Mouse (Mus musculus): ENCODE results near the gene Pnmt. TPM values are rescaled to one million over a fixed set of nuclear protein-coding genes. Genes with fewer than 3 reads are reported as not detected.

Gene Pnmt
- total and polyA plus RNA-seq, 3 experiments: not detected

DNA sequence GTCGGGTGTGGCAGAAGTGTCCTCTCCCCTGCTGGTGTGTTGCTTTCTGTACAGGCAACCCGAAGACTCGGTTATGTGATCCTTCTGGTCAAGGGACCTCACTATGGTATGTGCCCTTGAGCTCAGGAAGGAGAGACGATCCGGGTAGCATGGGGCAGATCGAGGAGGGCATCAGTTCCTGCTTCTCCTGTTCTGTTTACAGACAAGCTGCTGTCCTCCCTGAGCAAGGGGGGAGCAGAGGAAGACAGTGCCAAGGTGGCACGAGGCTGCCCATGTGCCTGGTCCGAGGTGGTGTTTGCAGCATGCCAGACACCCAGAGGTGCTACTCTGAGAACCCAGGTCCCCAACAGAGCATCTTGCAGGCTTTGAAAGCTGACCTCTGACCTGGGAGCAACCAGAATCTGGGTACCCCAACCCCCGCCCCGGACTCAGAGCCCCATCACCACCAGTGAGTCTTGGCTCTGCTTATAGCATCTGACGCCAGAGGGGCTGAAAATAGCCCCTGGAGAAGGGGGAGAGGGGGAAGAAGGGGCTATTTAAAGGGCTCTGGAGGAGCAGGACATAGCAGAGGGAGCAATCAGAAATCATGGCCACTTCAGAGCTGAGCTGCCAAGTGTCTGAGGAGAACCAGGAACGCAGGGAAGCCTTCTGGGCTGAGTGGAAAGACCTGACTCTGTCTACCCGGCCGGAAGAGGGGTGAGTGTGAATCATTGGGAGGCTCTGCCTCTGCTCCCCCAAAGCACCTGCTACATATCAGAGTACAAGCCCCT lies 2.8 kb upstream of the Pnmt start, which contains the start of gene Tcap:
Gene Tcap, plus strand, starts transcription at position 551 of the 770 bp plus-strand sequence.
- Histone ChIP-seq H3K4me1 (ENCODE audit: insufficient read depth, low read depth, low read length) (peaks cover 7% of the 10 kb centered on the region; the same call in 1 of the 2 replicates), H3K27me3 (ENCODE audit: insufficient read depth, low read length) (peaks cover 51% of the 10 kb centered on the region), H3K36me3 (replicated peaks) (peaks cover 33% of the 10 kb centered on the region), H3K4me3 (ENCODE audit: low read depth, low read length) (no peak within 1 kb of the TSS), H3K9me3 (replicated peaks) (no peaks in the 10 kb centered on the region)
- DNase-seq (ENCODE audit: low spot score): no peak
- no peak for ATAC-seq (ENCODE audit: extremely low read depth, insufficient number of reproducible peaks, low FRiP score, poor library complexity, severe bottlenecking)
- no peak for TF ChIP-seq TAL1 (conservative IDR thresholded peaks at IDR 0.05; ENCODE audit: low read depth, low read length)

DNA sequence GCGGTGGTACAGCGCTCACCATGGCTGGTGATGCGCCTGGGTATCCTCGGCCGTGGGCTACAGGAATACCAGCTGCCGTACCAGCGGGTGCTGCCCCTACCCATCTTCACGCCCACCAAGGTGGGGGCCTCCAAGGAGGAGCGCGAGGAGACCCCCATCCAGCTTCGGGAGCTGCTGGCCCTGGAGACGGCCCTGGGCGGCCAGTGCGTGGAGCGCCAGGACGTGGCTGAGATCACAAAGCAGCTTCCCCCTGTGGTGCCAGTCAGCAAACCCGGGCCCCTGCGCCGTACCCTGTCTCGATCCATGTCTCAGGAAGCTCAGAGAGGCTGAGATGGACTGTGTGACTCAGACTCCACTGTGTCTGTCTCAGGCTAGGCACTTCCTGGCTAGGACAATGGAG lies 2.0 kb upstream of the Pnmt start:
- H3K36me3 ChIP-seq (replicated peaks): peaks cover 25% of the 10 kb centered on the region
- DNase-seq (ENCODE audit: low spot score): no peak
- no peaks in the 10 kb centered on the region for H3K9me3 ChIP-seq (replicated peaks)
- TF ChIP-seq GATA1 (IDR thresholded peaks at IDR 0.05; ENCODE audit: borderline replicate concordance, low read length) (no peak), POLR2AphosphoS5 (IDR thresholded peaks at IDR 0.05; ENCODE audit: insufficient replicate concordance, low read depth, low read length) (no peak), GATA2 (IDR thresholded peaks at IDR 0.05; ENCODE audit: borderline replicate concordance, low read depth, low read length) (no peak), CTCF (IDR thresholded peaks at IDR 0.05; ENCODE audit: low read depth, low read length) (no peak), TAL1 (conservative IDR thresholded peaks at IDR 0.05; ENCODE audit: low read depth, low read length) (no peak)
- peaks cover 8% of the 10 kb centered on the region; the same call in 1 of the 2 replicates for H3K4me1 ChIP-seq (ENCODE audit: insufficient read depth, low read depth, low read length)
- no peak overlapping the region for H3K4me3 ChIP-seq (ENCODE audit: low read depth, low read length)
- ATAC-seq (ENCODE audit: extremely low read depth, insufficient number of reproducible peaks, low FRiP score, poor library complexity, severe bottlenecking): no peak
- H3K27me3 ChIP-seq (ENCODE audit: insufficient read depth, low read length): peaks cover 51% of the 10 kb centered on the region

DNA sequence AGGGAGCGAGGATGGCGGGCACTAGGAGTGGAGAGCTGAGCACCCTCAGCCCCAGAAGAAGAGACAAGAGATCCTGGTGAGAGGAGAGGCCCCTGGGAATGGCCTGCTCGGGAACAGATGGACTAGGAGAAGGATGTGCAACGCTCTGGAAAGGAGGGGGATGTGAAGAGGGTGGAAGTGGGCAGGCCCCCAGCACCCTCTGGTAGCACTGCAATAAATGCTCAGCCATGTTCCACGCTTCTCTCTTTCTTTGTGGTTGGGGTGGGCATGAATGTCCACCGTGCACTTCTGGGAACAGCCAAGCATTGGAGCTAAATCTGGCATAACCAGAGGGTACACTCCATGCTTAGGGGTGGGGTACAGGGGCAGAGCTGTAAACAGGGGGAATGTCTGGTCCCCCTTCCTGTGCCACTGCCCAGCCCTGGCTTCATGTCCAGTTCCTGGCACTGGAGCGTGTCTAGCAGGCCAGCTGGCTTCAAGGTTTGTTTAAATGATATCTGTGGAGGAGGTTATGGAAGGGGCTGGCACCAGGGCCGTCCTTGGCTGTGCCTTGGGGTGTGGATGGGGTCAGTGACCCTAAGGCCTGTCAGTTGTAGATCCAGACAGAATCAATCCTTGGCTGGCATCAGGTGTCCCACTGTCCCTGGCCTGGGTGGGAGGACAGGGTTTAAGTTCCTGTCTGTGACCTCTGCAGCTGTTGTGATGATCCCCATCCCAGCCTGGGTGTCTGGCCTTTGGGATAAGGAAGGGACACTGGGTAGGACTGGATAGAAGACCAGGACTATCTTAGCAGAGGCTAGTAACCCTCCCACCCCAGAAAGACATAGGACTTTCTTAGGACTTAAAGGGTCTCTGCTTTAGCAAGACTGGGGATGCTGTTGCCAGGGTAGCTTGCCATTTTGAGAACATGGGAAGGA lies 1.3 kb upstream of the Pnmt start:
- TF ChIP-seq CTCF (IDR thresholded peaks at IDR 0.05; ENCODE audit: low read depth, low read length) (no peak), POLR2AphosphoS5 (IDR thresholded peaks at IDR 0.05; ENCODE audit: insufficient replicate concordance, low read depth, low read length) (no peak), GATA1 (IDR thresholded peaks at IDR 0.05; ENCODE audit: borderline replicate concordance, low read length) (no peak), GATA2 (IDR thresholded peaks at IDR 0.05; ENCODE audit: borderline replicate concordance, low read depth, low read length) (no peak), TAL1 (conservative IDR thresholded peaks at IDR 0.05; ENCODE audit: low read depth, low read length) (no peak)

GRCm38 (mm10) chr11:98386596-98386995 lies 346 bp downstream of the Pnmt start:
- no peak for ATAC-seq (ENCODE audit: extremely low read depth, insufficient number of reproducible peaks, low FRiP score, poor library complexity, severe bottlenecking)
- Histone ChIP-seq H3K4me3 (ENCODE audit: low read depth, low read length) (no peak overlapping the region), H3K4me1 (ENCODE audit: insufficient read depth, low read depth, low read length) (peaks cover 21% of the 10 kb centered on the region), H3K27me3 (ENCODE audit: insufficient read depth, low read length) (peaks cover 60% of the 10 kb centered on the region), H3K9me3 (replicated peaks) (no peaks in the 10 kb centered on the region), H3K36me3 (replicated peaks) (peaks cover 4% of the 10 kb centered on the region)
- TF ChIP-seq GATA1 (IDR thresholded peaks at IDR 0.05; ENCODE audit: borderline replicate concordance, low read length) (no peak), TAL1 (conservative IDR thresholded peaks at IDR 0.05; ENCODE audit: low read depth, low read length) (no peak)
- DNase-seq (ENCODE audit: low spot score): no peak

More for the DNA sequence above, 1.3 kb upstream of the Pnmt start:
- DNase-seq (ENCODE audit: low spot score) (no peak), ATAC-seq (ENCODE audit: extremely low read depth, insufficient number of reproducible peaks, low FRiP score, poor library complexity, severe bottlenecking) (no peak)
- Histone ChIP-seq H3K27me3 (ENCODE audit: insufficient read depth, low read length) (peaks cover 51% of the 10 kb centered on the region), H3K36me3 (replicated peaks) (peaks cover 17% of the 10 kb centered on the region), H3K9me3 (replicated peaks) (no peaks in the 10 kb centered on the region), H3K4me1 (ENCODE audit: insufficient read depth, low read depth, low read length) (peaks cover 8% of the 10 kb centered on the region; the same call in 1 of the 2 replicates), H3K4me3 (ENCODE audit: low read depth, low read length) (no peak overlapping the region)

GRCm38 (mm10) chr11:98387056-98387577 lies 867 bp downstream of the Pnmt start:
- no peaks in the 10 kb centered on the region for H3K36me3 ChIP-seq (replicated peaks)
- no peak for ATAC-seq (ENCODE audit: extremely low read depth, insufficient number of reproducible peaks, low FRiP score, poor library complexity, severe bottlenecking)
- no peaks in the 10 kb centered on the region for H3K9me3 ChIP-seq (replicated peaks)
- H3K27me3 ChIP-seq (ENCODE audit: insufficient read depth, low read length): peaks cover 60% of the 10 kb centered on the region
- H3K4me3 ChIP-seq (ENCODE audit: low read depth, low read length): no peak overlapping the region
- TF ChIP-seq GATA2 (IDR thresholded peaks at IDR 0.05; ENCODE audit: borderline replicate concordance, low read depth, low read length): no peak
- TF ChIP-seq POLR2AphosphoS5 (IDR thresholded peaks at IDR 0.05; ENCODE audit: insufficient replicate concordance, low read depth, low read length): no peak
- TF ChIP-seq GATA1 (IDR thresholded peaks at IDR 0.05; ENCODE audit: borderline replicate concordance, low read length): no peak
- TF ChIP-seq CTCF (IDR thresholded peaks at IDR 0.05; ENCODE audit: low read depth, low read length): no peak
- no peak for TF ChIP-seq TAL1 (conservative IDR thresholded peaks at IDR 0.05; ENCODE audit: low read depth, low read length)
- no peak for DNase-seq (ENCODE audit: low spot score)
- H3K4me1 ChIP-seq (ENCODE audit: insufficient read depth, low read depth, low read length): peaks cover 26% of the 10 kb centered on the region

DNA sequence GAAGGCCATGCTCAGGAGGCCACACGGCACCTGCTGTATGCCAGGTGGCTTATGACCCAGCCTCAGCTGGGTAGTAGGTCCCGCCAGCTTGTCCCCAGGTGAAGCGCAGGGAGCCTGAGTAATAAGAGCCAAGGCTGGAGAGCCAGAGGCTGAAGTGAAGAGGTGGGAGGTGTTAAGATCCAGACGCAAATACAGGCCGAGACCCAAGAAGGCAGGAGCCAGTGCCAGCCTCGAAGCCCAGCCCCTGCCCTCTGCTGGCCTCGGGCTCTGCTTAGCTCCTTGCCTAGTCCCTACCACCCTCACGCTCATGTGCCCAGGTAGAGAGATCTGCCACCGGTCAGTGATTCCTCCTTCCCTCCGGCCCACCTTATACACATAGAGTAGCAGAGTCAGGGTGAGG lies 2.0 kb downstream of the Pnmt start:
- Histone ChIP-seq H3K9me3 (replicated peaks) (no peaks in the 10 kb centered on the region), H3K4me1 (ENCODE audit: insufficient read depth, low read depth, low read length) (peaks cover 38% of the 10 kb centered on the region), H3K4me3 (ENCODE audit: low read depth, low read length) (no peak overlapping the region), H3K27me3 (ENCODE audit: insufficient read depth, low read length) (peaks cover 57% of the 10 kb centered on the region), H3K36me3 (replicated peaks) (no peaks in the 10 kb centered on the region)
- no peak for ATAC-seq (ENCODE audit: extremely low read depth, insufficient number of reproducible peaks, low FRiP score, poor library complexity, severe bottlenecking)
- DNase-seq (ENCODE audit: low spot score): no peak
- TF ChIP-seq POLR2AphosphoS5 (IDR thresholded peaks at IDR 0.05; ENCODE audit: insufficient replicate concordance, low read depth, low read length) (no peak), TAL1 (conservative IDR thresholded peaks at IDR 0.05; ENCODE audit: low read depth, low read length) (no peak), GATA2 (IDR thresholded peaks at IDR 0.05; ENCODE audit: borderline replicate concordance, low read depth, low read length) (no peak), GATA1 (IDR thresholded peaks at IDR 0.05; ENCODE audit: borderline replicate concordance, low read length) (no peak), CTCF (IDR thresholded peaks at IDR 0.05; ENCODE audit: low read depth, low read length) (no peak)

All from G1E (cell line).